Mouse (Mus musculus): ENCODE data around the gene AL732309.1.

AL732309.1 gene

GRCm38 (mm10) chr2:25211121-25211670 lies 35.5 kb downstream of the AL732309.1 start, which contains the start of gene Nelfb:
TSS of gene Nelfb (minus strand) at chr2:25211489.
- DNase-seq, result peak; percentile 97

DNA sequence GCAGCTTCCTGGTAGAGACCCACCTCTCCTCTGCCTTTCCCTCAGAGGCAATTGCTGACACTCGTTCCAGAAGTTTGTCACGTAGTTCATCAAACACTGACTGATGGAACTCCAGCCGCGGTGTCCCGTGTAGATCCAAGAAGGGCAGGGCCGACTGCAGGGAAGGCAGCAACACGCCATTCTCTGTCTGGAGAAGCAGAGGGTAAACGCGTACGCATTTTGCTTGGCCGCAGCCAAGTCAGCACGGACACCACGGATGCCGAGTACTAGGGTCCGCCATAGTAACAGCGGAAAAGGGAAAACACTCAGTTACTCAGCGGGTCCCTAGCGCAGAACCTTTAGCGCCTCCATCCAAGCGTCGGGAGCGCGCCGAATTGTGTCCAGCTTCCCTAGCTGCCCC lies 36.0 kb downstream of the AL732309.1 start:
- DNase-seq, result no peak

- DNase-seq, result no peak
Measured at GRCm38 (mm10) chr2:25207593-25207992, 39.1 kb downstream of the AL732309.1 start.

- peak; percentile 32 for DNase-seq
Measured at GRCm38 (mm10) chr2:25203631-25204214, 42.9 kb downstream of the AL732309.1 start.

GRCm38 (mm10) chr2:25200631-25201030 lies 46.0 kb downstream of the AL732309.1 start:
- DNase-seq, result no peak

DNA sequence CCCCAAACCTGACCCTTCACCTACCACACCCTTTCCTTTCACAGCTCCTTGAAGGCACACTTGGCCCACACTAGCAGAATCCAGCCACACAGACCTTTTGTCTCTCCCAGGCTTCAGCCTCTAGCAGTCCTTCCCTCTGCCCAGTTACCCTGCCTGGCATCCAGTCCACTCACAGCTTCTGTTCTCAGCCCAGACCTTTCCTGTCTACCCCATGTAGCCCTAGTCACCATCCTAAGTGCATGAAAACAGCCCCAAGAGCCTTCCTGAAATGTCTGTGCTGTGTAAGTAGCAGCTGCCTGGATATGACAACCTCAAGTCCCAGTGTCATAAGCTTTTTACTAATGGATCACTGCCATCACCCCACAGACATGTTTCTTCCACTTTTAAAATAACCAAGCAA lies 48.7 kb downstream of the AL732309.1 start:
- DNase-seq, result no peak

GRCm38 (mm10) chr2:25197191-25197590 lies 49.5 kb downstream of the AL732309.1 start:
- peak; percentile 59 for DNase-seq

- DNase-seq, result peak; percentile 90
Measured at GRCm38 (mm10) chr2:25196172-25196954, 50.3 kb downstream of the AL732309.1 start, which contains the start of gene Tor4a. TSS of gene Tor4a (minus strand) at chr2:25196886.

- DNase-seq, result peak; percentile 83
Measured at GRCm38 (mm10) chr2:25195211-25196156, 51.2 kb downstream of the AL732309.1 start.
